Mouse (Mus musculus) left cerebral cortex, postnatal 14 days (tissue): ENCODE measurements at regions not wholly inside any gene's neighbourhood (a gene's known extent, or its start where the extent isn't known, plus 50 kb on each side); places are given as distances from the start of the nearest gene placed in this dataset.

Experiments used
- DNase-seq, 2 experiments: peaks; one replicate each; pipeline ENCODE4 v3.0.0; 2021 to 2022; ENCODE audit warnings: low spot score in 2 of 2, mixed read lengths in 1 of 2
- intact Hi-C: fragments of 180-260 bp; cut with DNase I; formaldehyde crosslinking; loops from one replicate; pipeline ENCODE4 v1.15.1; 2025

GRCm38 (mm10) chr9:74604415-74604814, 257.3 kb upstream of the Onecut1 start:
- intact Hi-C loops: no loop called here

DNA sequence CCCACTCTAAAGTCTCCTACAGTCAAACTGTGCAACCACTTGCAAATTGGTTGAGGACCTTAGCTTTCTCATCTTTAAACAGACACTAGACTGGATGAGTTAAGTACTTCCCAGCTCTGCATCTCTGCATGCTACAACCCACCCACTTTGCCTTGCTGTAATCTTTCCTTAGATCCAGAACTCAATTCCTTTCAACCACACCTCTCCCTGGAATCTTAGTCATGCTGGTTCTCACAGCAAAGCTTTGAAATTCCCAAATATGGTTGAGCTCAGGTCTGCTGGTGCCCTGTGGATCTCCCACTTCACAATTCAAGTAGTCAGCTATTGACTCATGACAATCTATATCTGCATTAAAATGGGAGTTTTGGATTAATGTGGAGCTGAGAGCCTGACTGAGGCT, 239.8 kb upstream of the Onecut1 start:
- DNase-seq: no peak
- intact Hi-C loops: no loop called here

More at GRCm38 (mm10) chr9:74604415-74604814, 257.3 kb upstream of the Onecut1 start:
- no peak for DNase-seq

DNA sequence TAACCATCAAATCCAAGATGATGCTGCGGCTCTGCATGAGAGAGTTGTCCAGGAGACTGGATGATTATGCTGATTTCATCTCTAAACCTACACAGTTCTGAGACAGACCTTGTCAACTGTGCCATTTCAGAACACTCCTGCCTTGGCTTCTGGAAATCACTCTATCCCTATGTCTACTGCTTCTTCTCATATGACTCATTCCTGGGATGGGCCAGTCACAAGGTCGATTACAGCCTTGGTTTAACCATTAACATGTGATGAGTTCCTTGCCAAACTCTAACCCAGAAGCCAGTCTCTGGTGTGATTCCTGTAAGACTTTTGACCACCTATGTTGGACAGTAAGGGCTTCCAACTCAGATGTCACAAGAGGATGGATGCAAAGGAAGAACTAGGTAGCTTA, 216.3 kb upstream of the Onecut1 start:
- no peak for DNase-seq
- intact Hi-C loops: no loop called here

DNA sequence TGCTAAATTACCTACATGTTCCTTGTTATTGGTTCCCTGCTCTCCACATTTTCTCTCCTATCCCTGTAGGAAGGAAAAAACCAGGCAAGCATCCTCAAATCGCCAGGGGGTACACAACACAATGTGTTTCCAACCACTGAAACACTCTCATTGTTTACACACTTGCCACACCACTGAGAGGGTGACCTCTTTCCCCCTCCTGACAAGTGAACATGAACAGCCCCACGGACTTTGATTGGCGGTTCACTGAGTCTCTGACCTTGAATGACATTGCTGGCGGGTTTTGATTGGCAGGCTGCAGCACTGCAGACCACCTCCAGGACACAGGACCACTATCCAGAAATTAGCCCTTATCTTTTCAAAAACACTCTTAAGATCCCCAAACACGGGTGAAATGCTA, 211.7 kb upstream of the Onecut1 start:
- DNase-seq: no peak
- intact Hi-C loops: no loop called here

GRCm38 (mm10) chr9:74655956-74656355, 205.8 kb upstream of the Onecut1 start:
- intact Hi-C loops: no loop called here
- DNase-seq: no peak

GRCm38 (mm10) chr9:74656392-74656791, 205.3 kb upstream of the Onecut1 start:
- intact Hi-C loops: no loop called here
- DNase-seq: no peak

DNA sequence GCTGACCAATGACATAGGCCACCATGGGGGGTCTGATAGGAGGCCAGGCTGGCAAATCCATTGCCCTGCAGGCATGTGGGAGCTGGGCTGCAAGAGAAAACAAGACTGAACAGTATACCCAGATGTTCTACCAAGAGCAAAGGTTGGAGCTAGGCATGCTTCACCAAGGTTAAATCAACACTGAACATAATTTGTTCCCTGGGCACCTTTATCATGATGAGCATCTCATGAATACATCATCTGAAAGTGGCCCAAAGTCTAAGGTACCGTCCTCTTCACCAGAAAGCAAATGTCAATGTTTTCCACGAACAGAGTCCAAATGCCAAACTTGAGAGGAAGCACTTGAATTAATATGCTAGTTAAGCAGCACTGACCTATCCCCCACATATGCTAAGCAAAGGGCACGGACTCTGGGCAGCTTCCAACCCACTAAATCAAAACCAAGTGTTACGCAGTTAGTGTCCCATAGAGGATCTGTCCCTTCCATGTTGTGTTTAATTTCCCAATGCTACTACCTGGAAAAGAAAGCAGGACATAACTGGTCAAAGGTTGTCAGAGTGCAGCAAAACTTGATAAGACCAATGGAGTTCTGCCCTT, 190.3 kb upstream of the Onecut1 start:
- no peak for DNase-seq

DNA sequence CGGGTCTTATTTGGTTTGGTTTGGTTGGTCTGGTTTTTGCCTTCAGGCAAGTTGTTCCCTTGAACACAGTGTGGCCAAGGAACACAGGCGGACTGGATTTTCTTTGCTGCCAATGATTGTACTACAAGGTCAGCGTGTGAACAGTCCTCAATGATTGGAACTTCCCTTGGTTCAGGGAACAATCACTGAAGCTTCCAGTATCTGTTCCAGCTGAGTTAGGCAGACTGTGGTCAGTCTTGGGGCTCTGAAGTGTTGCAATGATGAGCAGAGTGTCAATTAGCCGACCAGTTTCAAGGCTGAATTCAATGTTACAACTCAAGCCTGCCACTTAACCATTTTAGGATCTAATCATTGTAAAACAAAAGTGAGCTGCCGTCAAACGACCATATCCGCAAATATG, 189.5 kb upstream of the Onecut1 start:
- no peak for DNase-seq
- intact Hi-C loops: no loop called here

More for the DNA sequence above, 190.3 kb upstream of the Onecut1 start:
- intact Hi-C loops: no loop called here

- intact Hi-C loops: no loop called here
- peak in 1 of 2 experiments; percentile 18 for DNase-seq
These were observed 163.5 kb upstream of the Onecut1 start for GRCm38 (mm10) chr9:74698229-74698628.

- intact Hi-C loops: no loop called here
- DNase-seq: no peak
These were observed 156.0 kb upstream of the Onecut1 start for GRCm38 (mm10) chr9:74705698-74706097.

GRCm38 (mm10) chr9:74707608-74708007, 154.1 kb upstream of the Onecut1 start:
- DNase-seq: no peak
- intact Hi-C loops: no loop called here

GRCm38 (mm10) chr9:74711698-74712097, 150.0 kb upstream of the Onecut1 start:
- intact Hi-C loops: no loop called here
- no peak for DNase-seq

GRCm38 (mm10) chr9:74732451-74732850, 129.3 kb upstream of the Onecut1 start:
- no peak for DNase-seq

GRCm38 (mm10) chr9:74741949-74742348, 119.8 kb upstream of the Onecut1 start:
- intact Hi-C loops: no loop called here
- no peak for DNase-seq

More at GRCm38 (mm10) chr9:74732451-74732850, 129.3 kb upstream of the Onecut1 start:
- intact Hi-C loops: no loop called here

- DNase-seq: peak; percentile 1 to 17
- intact Hi-C loops: no loop called here
These were observed 113.8 kb upstream of the Onecut1 start for GRCm38 (mm10) chr9:74747886-74748285.

GRCm38 (mm10) chr9:74758025-74758424, 103.7 kb upstream of the Onecut1 start:
- intact Hi-C loops: no loop called here
- no peak for DNase-seq

GRCm38 (mm10) chr9:74758876-74759275, 102.8 kb upstream of the Onecut1 start:
- intact Hi-C loops: no loop called here
- DNase-seq: no peak

DNA sequence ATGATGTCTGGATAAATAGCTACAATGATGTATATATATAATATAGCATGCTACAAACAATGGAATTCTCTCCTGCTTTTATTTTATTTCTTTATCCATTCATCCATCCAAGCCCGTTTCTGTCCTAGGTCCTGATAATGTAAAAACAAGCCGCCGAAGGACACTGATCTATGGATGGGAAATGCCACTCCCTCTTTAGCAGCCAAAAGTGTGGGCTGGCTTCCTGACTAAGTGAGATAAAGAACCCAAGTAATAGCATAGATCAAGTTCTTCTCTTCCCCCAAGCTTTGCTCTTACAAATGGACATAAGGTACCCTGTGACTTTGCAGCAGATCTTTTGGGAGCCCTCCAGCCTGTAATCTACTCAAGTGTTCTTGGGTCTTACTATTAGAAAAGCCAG, 81.3 kb upstream of the Onecut1 start:
- no peak for DNase-seq
- intact Hi-C loops: no loop called here

DNA sequence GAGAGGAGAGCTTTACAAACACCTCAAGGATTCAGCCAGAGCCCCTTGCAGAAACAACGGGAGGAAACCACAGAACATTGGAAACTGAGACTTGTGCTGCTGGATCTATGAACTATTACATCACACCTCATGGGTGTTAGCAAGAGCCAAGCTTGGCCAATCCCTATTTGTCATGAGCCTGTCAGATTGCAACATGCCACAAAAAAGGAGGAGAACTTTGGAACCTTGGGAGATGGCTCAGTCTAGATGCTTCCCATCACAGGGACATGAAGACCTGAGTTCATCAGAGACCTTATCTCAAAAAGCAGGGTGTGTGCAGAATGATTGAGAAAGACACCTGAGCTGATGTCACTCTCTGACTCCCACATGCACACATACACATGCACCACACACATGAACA, 68.3 kb upstream of the Onecut1 start:
- DNase-seq: no peak
- intact Hi-C loops: no loop called here

DNA sequence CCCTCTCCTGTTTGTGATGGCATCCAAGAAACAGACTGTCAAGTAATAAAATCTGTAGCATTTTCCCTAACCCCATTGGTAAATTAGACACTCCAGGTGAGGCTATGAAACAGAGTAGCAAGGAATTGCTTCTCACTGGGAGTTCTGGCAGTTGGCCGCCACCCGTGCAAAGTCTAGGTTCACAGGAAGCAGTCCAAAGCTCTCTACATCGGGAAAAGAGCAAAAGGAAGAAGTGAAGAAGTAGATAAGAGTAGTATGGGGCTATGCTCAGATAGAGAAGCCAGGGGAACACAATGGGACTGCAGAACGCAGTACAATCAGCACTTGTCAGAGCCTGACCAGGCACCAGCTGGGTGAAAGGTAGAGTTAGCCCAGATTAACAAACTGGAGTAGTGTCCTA, 65.7 kb upstream of the Onecut1 start:
- intact Hi-C loops: no loop called here

DNA sequence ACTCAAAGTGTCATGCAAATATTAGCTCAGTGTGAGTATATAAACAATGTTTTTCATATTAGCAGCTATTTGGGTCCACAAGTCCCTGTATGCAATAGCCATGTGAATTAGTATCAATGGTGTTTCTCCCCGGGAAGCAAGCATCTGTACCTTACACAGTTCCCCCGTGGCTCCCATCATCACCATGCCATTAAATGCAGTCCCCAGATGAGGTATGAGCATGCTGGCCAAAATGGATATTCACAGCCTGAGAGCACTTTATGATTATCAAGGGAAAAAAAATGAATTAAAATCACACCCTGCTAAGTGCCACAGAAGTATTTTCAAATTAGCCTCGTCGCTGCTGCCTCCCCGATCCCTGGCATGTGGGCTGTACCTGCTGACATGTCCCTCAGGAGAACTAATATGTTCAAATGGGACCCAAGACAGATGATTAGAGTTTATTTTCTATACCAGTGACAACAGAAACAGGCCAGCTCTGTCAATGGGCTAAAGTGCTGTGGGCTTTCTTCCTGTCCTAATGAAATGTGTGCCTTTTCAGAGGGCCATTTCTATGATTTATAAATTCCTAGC, 64.4 kb upstream of the Onecut1 start:
- DNase-seq: no peak
- intact Hi-C loops: no loop called here

More for the DNA sequence above, 65.7 kb upstream of the Onecut1 start:
- no peak for DNase-seq

DNA sequence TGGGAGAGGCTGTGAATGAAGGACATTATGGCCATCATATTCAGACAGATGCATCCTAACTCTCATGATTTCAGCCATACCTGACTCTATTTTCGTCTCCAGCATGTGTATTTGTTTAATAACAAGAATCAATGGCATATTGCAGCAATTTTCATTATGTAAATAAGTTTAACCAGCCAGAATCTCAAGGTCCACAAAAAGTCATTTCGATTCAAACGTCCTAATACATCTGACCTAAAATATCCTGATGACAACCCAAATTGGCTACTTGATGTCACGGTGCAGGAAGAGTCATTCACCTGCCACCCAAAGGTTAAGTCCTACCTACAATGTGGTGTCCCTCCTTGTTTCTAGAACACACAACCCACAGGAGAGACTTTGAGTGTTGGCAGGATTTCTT, 60.6 kb upstream of the Onecut1 start:
- no peak for DNase-seq
- intact Hi-C loops: no loop called here
